Mouse (Mus musculus) forebrain, embryonic 12.5 days (tissue): Measurements from ENCODE around the gene Cd2bp2. TPM values are rescaled to one million over a fixed set of nuclear protein-coding genes. Genes with fewer than 3 reads are reported as not detected.
"Not testable (repeated sequence)": the region's sequence is repeated elsewhere in the genome, so short reads cannot be mapped to it uniquely, and the experiment has no call there.

ENCODE experiments used
- ATAC-seq: fragments of 200-750 bp; cut with Nextera tagmentation; 2 replicates; pipeline ENCODE4 v1.8.0; 2017; ENCODE audit warnings: moderate TSS enrichment; ENCODE audit not compliant: low FRiP score
- H3K27ac ChIP-seq: fragments of 300-500 bp; sonication (generic); 2 replicates; pipeline ENCODE4 v1.5.1; 2016; ENCODE audit warnings: mild to moderate bottlenecking
- H3K27me3 ChIP-seq: fragments of 300-500 bp; sonication (generic); 2 replicates; pipeline ENCODE4 v1.6.1; 2016; ENCODE audit warnings: mild to moderate bottlenecking
- H3K36me3 ChIP-seq: fragments of 300-500 bp; sonication (generic); replicated peaks from 2 replicates; pipeline ENCODE4 v1.6.1; 2016; ENCODE audit warnings: mild to moderate bottlenecking
- H3K4me1 ChIP-seq: fragments of 300-500 bp; sonication (generic); 2 replicates; pipeline ENCODE4 v1.6.1; 2016
- H3K4me2 ChIP-seq: fragments of 300-500 bp; sonication (generic); 2 replicates; pipeline ENCODE4 v1.6.1; 2016; ENCODE audit warnings: mild to moderate bottlenecking, moderate library complexity
- H3K4me3 ChIP-seq: fragments of 300-500 bp; sonication (generic); replicated peaks from 2 replicates; pipeline ENCODE4 v1.5.1; 2016; ENCODE audit warnings: mild to moderate bottlenecking
- H3K9ac ChIP-seq: fragments of 300-500 bp; sonication (generic); 2 replicates; pipeline ENCODE4 v1.6.1; 2016; ENCODE audit warnings: mild to moderate bottlenecking
- H3K9me3 ChIP-seq: fragments of 300-500 bp; sonication (generic); 2 replicates; pipeline ENCODE4 v1.6.1; 2016
- WGBS: fragments of 180-500 bp; shearing (Covaris S2); methylation state at CpG from one replicate; pipeline ENCODE4 v1.1.7; 2016; 5-methylcytosine and 5-hydroxymethylcytosine counted together
- polyA plus RNA-seq: library from polyadenylated mRNA; unstranded; fragments of >200 nt; fragmentation: Nextera tagmentation; extraction: Ambion mirVana; gene quantifications from 2 replicates; pipeline ENCODE4 v1.2.1, GENCODE M21; 2016

The Cd2bp2 gene
- polyA plus RNA-seq, 1 experiment from 2014 or later, result 104 TPM

DNA sequence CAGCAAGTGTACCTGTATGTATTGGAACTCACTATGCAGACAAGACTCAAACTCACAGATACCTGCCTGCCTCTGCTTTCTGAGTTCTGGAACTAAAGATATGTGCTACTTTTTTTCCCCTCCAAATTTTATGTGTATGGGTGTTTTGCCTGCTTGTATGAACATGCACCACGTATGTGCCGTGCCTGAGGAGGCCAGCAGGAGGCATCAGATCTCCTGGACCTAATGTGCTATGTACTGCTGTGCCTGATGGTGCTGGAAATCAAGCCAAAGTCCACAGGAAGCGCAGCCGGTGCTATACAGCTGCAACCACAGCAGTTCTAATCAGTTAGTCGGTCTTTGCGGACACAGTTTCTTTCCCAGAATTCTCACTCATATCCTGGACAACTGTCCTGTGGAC, 12.0 kb downstream of the Cd2bp2 start:
- 77% methylated on average over 6 of the region's 6 CpGs for WGBS
- Histone ChIP-seq H3K4me2 (no peak overlapping the region), H3K4me3 (no peak overlapping the region), H3K4me1 (no peaks in the 10 kb centered on the region), H3K27ac (no peak overlapping the region), H3K9ac (no peak overlapping the region), H3K9me3 (no peaks in the 10 kb centered on the region), H3K27me3 (no peaks in the 10 kb centered on the region), H3K36me3 (no peaks in the 10 kb centered on the region)
- ATAC-seq, result no peak

DNA sequence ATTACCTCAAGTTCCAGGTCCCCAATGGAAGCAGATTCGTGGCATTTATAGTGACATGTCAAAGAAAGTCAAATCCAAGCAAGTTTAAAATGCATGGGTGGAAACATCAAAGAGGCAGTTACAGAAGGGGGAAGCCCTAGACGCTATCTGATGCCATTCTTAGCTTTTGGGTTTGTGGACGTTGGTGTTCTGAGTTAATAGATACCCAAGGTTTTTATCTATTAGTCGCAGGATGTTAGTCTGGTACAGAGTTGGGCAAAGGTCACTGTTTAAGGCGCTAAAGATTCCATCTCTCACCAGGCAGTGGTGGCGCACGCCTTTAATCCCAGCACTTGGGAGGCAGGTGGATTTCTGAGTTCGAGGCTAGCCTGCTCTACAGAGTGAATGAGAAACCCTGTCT, 12.5 kb downstream of the Cd2bp2 start:
- H3K9ac ChIP-seq, result no peak overlapping the region
- H3K4me1 ChIP-seq, result no peaks in the 10 kb centered on the region
- H3K36me3 ChIP-seq, result no peaks in the 10 kb centered on the region
- no peaks in the 10 kb centered on the region for H3K27me3 ChIP-seq
- H3K27ac ChIP-seq, result no peak overlapping the region
- no peaks in the 10 kb centered on the region for H3K9me3 ChIP-seq
- H3K4me3 ChIP-seq, result no peak overlapping the region
- no peak overlapping the region for H3K4me2 ChIP-seq
- WGBS, result 81% methylated on average over 8 of the region's 8 CpGs
- no peak for ATAC-seq

DNA sequence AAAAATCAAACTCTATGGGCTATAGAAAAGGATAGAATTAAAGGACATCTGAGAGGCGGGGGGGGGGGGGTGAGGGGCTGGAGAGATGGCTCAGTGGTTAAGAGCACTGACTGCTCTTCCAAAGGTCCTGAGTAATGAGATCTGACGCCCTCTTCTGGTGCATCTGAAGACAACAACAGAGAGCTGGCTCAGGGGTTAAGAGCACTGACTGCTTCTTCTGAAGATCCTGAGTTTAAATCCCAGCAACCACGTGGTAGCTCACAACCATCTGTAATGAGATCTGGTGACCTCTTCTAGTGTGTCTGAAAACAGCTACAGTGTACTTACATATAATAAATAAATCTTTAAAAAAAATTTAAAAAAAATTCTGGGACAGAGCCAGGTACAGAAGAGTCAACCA, 14.1 kb downstream of the Cd2bp2 start:
- not testable (repeated sequence) for H3K9ac ChIP-seq

DNA sequence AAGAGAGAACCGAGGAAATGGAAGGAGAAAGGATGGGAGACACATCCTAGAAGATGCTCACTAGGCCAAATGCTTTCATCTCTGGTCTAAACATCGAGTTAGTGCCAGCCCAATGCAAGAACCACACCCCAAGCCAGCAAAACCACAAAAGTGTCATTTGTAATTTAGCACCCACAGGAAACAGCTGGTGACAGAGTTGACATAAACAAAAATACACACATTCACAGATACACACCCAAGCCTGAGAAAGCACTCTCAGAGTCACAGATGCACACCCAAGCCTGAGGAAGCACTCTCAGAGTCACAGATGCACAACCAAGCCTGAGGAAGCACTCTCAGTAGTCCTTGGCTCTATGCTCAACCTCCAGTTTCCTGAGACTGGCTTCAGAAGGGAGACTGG, 15.1 kb downstream of the Cd2bp2 start:
- Histone ChIP-seq H3K4me2 (no peak overlapping the region), H3K36me3 (no peaks in the 10 kb centered on the region), H3K9me3 (no peaks in the 10 kb centered on the region), H3K27me3 (no peaks in the 10 kb centered on the region), H3K27ac (no peak overlapping the region), H3K9ac (no peak overlapping the region), H3K4me3 (no peak overlapping the region), H3K4me1 (no peaks in the 10 kb centered on the region)
- no peak for ATAC-seq
- 71% methylated on average over 2 of the region's 2 CpGs for WGBS

More for the DNA sequence above, 14.1 kb downstream of the Cd2bp2 start:
- WGBS, result 36% methylated on average over 3 of the region's 3 CpGs
- not testable (repeated sequence) for H3K4me1 ChIP-seq, H3K36me3 ChIP-seq, ATAC-seq, H3K4me2 ChIP-seq, H3K27me3 ChIP-seq, H3K9me3 ChIP-seq, H3K27ac ChIP-seq, H3K4me3 ChIP-seq

DNA sequence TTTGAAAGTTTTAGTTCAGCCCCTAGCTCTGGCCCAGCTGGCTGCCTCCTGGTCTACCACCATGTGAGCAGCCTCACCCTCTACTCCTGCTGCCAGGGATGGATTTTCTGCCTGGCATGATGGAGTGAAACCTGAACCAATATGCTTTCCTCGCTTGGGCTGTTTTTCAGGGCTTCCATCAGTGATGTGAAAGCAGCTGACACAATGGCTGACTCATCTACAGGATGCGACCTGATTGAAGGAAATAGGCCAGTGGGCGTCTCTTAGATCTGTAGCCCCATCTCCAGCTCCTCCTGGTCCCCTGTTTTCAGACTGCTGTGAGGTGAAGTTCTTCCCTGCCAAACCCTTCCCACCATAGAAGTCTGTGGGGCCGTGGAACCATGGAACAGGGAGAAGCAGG, 18.9 kb downstream of the Cd2bp2 start:
- H3K36me3 ChIP-seq, result no peaks in the 10 kb centered on the region
- H3K27me3 ChIP-seq, result no peaks in the 10 kb centered on the region
- H3K9me3 ChIP-seq, result no peaks in the 10 kb centered on the region
- no peak overlapping the region for H3K4me3 ChIP-seq
- H3K4me1 ChIP-seq, result no peaks in the 10 kb centered on the region
- H3K27ac ChIP-seq, result no peak overlapping the region
- H3K4me2 ChIP-seq, result no peak overlapping the region
- no peak overlapping the region for H3K9ac ChIP-seq
- no peak for ATAC-seq
- WGBS, result 79% methylated on average over 4 of the region's 4 CpGs

DNA sequence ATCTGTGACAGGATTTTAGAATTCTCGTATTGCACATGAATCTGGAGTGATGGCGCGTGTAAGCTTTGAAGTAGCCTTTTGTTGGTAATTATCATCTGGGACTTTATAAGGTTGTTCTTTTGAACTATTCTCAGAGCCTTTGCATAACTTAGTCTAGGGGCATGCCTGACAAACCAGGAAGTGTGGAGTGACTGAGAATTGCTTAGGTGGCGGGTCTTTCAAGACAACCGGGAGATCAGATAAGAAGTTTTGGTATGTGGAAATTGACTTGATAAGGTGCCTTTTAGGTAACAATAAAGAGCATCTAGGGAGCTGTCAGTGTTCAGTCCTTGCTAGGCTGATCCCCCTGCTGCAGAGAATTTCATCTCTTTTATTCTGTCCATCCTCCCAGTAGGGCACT, 29.3 kb downstream of the Cd2bp2 start:
- Histone ChIP-seq H3K27ac (no peak overlapping the region), H3K4me3 (no peak overlapping the region), H3K4me1 (no peaks in the 10 kb centered on the region), H3K4me2 (no peak overlapping the region), H3K9ac (no peak overlapping the region), H3K27me3 (no peaks in the 10 kb centered on the region), H3K36me3 (no peaks in the 10 kb centered on the region), H3K9me3 (no peaks in the 10 kb centered on the region)
- 87% methylated on average over 5 of the region's 5 CpGs for WGBS
- ATAC-seq, result no peak

DNA sequence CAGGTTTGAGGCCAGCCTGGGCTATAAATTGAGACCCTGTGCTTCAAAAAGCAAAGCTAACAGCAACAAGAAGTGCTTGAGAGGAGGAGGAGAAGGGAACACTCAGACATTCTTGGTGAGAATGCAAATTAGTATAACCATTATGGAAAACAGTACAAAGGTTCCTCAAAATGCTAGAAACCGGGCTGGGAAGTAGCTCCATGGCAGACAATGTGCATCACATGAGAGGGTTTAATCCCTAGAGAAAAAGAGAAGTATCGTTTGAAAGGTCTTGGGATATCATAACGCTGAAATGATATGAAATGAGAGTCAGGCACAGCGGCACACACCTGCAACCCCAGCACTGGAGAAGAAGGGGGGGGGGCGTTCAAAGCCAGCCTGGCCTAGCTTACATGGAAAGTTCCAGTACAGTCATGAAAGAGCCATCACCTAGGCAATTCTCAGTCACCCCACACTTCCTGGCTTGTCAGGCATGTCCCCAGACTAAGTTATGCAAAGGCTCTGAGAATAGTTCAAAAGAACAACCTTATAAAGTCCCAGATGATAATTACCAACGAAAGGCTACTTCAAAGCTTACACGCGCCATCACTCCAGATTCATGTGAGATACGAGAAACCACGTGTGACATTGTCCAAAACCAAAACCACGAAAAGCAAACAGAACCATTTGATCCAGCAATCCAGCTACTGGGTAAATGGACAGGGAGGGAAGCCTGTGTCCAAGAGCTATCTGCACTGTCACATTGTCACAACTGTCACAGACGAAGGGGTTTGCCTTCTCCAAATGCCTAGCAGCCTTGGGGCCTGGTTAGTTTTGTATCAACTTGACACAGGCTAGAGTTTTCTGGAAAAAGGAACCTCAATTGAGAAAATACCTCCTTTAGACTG, 30.0 kb downstream of the Cd2bp2 start:
- WGBS, result 83% methylated on average over 12 of the region's 12 CpGs
- Histone ChIP-seq H3K4me3 (no peak overlapping the region), H3K36me3 (no peaks in the 10 kb centered on the region), H3K9ac (no peak overlapping the region), H3K4me1 (no peaks in the 10 kb centered on the region), H3K9me3 (no peaks in the 10 kb centered on the region), H3K27ac (no peak overlapping the region), H3K27me3 (no peaks in the 10 kb centered on the region), H3K4me2 (no peak overlapping the region)
- no peak for ATAC-seq

DNA sequence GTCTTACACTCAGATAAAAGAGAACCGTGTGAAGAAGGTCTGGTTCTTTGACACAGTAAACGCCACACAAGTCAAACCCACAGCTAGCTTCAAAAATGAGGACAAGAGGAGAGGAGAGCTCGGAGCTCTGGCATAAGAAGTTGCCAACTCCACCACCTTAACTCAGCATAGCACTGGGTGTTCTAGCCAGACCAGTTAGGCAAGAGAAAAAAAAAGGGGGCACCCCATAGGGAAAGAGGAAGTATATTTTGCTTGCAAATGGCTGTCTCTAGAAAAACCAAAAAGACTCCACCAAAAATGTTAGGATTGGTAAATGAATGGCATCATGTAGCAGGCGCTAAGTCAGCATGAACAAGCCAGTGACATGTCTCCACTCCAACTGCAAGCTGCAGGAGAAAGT, 31.8 kb downstream of the Cd2bp2 start:
- ATAC-seq, result no peak
- no peaks in the 10 kb centered on the region for H3K27me3 ChIP-seq
- no peaks in the 10 kb centered on the region for H3K36me3 ChIP-seq
- H3K9me3 ChIP-seq, result no peaks in the 10 kb centered on the region
- WGBS, result 83% methylated on average over 4 of the region's 4 CpGs
- no peaks in the 10 kb centered on the region for H3K4me1 ChIP-seq
- no peak overlapping the region for H3K4me3 ChIP-seq
- H3K9ac ChIP-seq, result no peak overlapping the region
- H3K4me2 ChIP-seq, result no peak overlapping the region
- no peak overlapping the region for H3K27ac ChIP-seq

DNA sequence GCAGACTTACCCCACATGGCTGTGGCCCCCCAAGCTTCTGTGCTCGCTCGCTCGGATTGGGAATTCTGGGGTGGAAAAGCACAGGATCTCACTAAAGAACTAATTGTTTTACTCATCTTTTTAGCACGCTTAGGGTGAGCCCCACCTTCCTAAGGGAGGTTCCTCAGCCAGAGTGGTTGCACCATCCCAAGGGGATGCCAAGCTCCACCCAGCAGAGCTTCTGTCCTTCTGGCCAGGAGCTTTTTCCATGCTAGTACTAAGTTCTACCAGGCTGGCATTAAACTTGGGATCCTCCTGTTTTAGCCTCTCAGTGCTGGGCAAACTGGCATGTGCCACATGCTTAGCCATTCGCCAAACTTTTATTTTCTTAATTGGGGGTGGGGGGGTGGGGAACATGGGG, 33.3 kb downstream of the Cd2bp2 start:
- 82% methylated on average over 5 of the region's 5 CpGs for WGBS

DNA sequence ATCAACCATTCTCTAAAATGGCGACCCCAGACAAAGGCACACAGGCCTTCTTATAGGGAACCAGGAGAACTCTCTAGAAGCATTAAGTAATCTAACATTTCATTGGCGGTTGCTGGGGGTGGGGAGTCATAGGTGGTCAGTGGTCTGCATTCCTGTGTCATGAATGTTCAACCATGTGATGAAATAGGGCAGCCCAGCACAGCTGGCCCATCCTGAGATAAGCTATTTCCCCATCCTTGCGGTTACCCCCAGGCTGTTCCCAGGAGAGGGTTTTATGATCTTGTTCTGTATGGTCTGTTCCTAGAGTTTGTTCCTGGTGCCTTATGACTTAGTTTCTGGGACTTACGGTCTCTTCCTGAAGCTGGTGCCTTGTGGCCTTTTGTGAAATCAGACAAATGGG, 38.3 kb downstream of the Cd2bp2 start:
- H3K4me3 ChIP-seq, result no peak overlapping the region
- no peak for ATAC-seq
- no peaks in the 10 kb centered on the region for H3K27me3 ChIP-seq
- H3K27ac ChIP-seq, result no peak overlapping the region
- no peaks in the 10 kb centered on the region for H3K4me1 ChIP-seq
- no peak overlapping the region for H3K4me2 ChIP-seq
- no peak overlapping the region for H3K9ac ChIP-seq
- H3K9me3 ChIP-seq, result no peaks in the 10 kb centered on the region
- no peaks in the 10 kb centered on the region for H3K36me3 ChIP-seq
- 92% methylated on average over 4 of the region's 4 CpGs for WGBS

More for the DNA sequence above, 33.3 kb downstream of the Cd2bp2 start:
- no peak for ATAC-seq
- no peaks in the 10 kb centered on the region for H3K36me3 ChIP-seq
- H3K4me1 ChIP-seq, result no peaks in the 10 kb centered on the region
- H3K4me2 ChIP-seq, result no peak overlapping the region
- H3K27me3 ChIP-seq, result no peaks in the 10 kb centered on the region
- H3K9ac ChIP-seq, result no peak overlapping the region
- no peak overlapping the region for H3K27ac ChIP-seq
- H3K9me3 ChIP-seq, result no peaks in the 10 kb centered on the region
- no peak overlapping the region for H3K4me3 ChIP-seq

DNA sequence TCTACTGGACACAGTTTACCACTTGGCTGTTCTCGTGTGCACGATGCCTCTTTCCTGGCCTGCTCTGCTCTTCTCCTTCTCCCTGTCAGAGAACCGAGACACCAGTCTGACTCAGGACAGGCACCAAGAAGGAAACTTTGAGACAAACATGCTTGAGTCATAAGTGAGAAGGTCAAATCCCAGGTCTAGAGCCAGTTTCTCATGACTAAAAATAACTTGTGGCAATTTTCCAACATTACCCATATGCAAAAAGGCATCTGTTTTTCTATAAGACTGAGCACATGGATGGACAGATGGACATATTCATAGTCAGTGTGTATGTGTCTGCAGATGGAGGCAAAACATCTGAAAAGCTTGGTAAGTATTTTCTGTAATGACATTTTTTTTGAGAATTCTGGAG, 42.4 kb downstream of the Cd2bp2 start:
- no peak for ATAC-seq
- Histone ChIP-seq H3K4me3 (no peak overlapping the region), H3K4me1 (no peaks in the 10 kb centered on the region), H3K27ac (no peak overlapping the region), H3K36me3 (no peaks in the 10 kb centered on the region), H3K9ac (no peak overlapping the region), H3K27me3 (no peaks in the 10 kb centered on the region), H3K4me2 (no peak overlapping the region), H3K9me3 (no peaks in the 10 kb centered on the region)
- WGBS, result 91% methylated on average over 3 of the region's 3 CpGs

DNA sequence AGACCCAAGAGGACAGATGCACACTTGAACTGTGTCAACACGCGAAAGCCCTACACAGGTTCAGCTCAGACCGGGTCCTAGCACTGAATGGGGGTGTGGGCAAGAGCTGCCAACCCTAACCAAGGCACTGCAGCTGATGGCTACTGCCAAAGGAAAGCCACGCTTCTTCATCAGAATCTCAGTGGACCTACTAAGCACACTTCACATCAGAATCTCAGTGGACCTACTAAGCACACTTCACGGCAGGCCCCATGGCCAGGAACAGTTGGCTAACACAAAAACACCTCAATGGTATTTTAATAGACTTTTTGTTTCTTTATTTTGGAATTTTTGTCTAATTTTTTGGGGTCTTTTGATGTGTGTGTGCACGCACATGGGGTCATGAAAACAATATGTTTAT, 43.4 kb downstream of the Cd2bp2 start:
- H3K9me3 ChIP-seq, result no peaks in the 10 kb centered on the region
- H3K4me2 ChIP-seq, result no peak overlapping the region
- H3K9ac ChIP-seq, result no peak overlapping the region
- H3K27ac ChIP-seq, result no peak overlapping the region
- no peaks in the 10 kb centered on the region for H3K27me3 ChIP-seq
- H3K36me3 ChIP-seq, result no peaks in the 10 kb centered on the region
- ATAC-seq, result no peak
- 92% methylated on average over 6 of the region's 6 CpGs for WGBS
- no peak overlapping the region for H3K4me3 ChIP-seq
- no peaks in the 10 kb centered on the region for H3K4me1 ChIP-seq

DNA sequence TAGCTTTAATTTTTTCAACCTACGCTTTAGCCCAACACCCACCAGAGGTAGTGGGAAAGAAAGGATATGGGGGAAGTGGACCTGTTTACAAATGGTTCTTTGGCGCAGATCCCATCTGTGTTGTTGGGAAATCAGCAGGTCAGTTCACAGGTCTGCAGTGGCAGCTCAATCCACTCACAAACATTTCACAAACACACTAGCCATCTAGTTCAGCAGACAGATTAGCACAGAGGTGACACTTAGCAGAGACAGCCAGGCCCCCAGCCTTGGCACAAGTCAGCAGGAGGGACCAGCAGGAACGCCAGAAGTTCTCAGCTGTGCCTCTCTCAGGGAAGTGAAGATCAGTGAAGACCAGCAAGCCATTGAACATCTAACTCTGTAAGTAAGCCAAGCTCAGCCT, 47.9 kb downstream of the Cd2bp2 start:
- 81% methylated on average over 3 of the region's 3 CpGs for WGBS

More for the DNA sequence above, 47.9 kb downstream of the Cd2bp2 start:
- Histone ChIP-seq H3K27ac (no peak overlapping the region), H3K36me3 (no peaks in the 10 kb centered on the region), H3K9ac (no peak overlapping the region), H3K4me1 (no peaks in the 10 kb centered on the region), H3K4me2 (no peak overlapping the region), H3K4me3 (no peak overlapping the region), H3K27me3 (no peaks in the 10 kb centered on the region), H3K9me3 (no peaks in the 10 kb centered on the region)
- ATAC-seq, result no peak
